Mouse (Mus musculus) forebrain, postnatal 0 days (tissue): ENCODE measurements around the gene Hsd17b14. TPM values are rescaled to one million over a fixed set of nuclear protein-coding genes. Genes with fewer than 3 reads are reported as not detected.

Experiments
- ATAC-seq: fragments of 200-750 bp; cut with Nextera tagmentation; 2 replicates; pipeline ENCODE4 v1.8.0; 2017; ENCODE audit warnings: mild to moderate bottlenecking, moderate library complexity
- DNase-seq: peaks from one replicate; pipeline ENCODE4 v3.0.0-alpha.2; 2015
- H3K27ac ChIP-seq: fragments of 300-500 bp; sonication (generic); 2 replicates; pipeline ENCODE4 v1.5.1; 2014; ENCODE audit warnings: low read depth, mild to moderate bottlenecking, antibody characterized with exemption, low read length, moderate library complexity, mixed read lengths
- H3K27me3 ChIP-seq: fragments of 300-500 bp; sonication (generic); 2 replicates; pipeline ENCODE4 v1.6.1; 2014; ENCODE audit warnings: mild to moderate bottlenecking, low read length, mixed read lengths; ENCODE audit not compliant: insufficient read depth
- H3K36me3 ChIP-seq: fragments of 300-500 bp; sonication (generic); 2 replicates; pipeline ENCODE4 v1.6.1; 2014; ENCODE audit warnings: mild to moderate bottlenecking, moderate library complexity; ENCODE audit not compliant: insufficient read depth
- H3K4me1 ChIP-seq: fragments of 300-500 bp; sonication (generic); 2 replicates; pipeline ENCODE4 v1.6.1; 2014; ENCODE audit warnings: antibody characterized with exemption; ENCODE audit not compliant: insufficient read depth
- H3K4me2 ChIP-seq: fragments of 300-500 bp; sonication (generic); 2 replicates; pipeline ENCODE4 v1.6.1; 2014; ENCODE audit warnings: low read depth, mild to moderate bottlenecking, moderate library complexity
- H3K4me3 ChIP-seq: fragments of 300-500 bp; sonication (generic); 2 replicates; pipeline ENCODE4 v1.5.1; 2014; ENCODE audit warnings: low read depth, low read length, mixed read lengths
- H3K9ac ChIP-seq: fragments of 300-500 bp; sonication (generic); 2 replicates; pipeline ENCODE4 v1.6.1; 2014; ENCODE audit warnings: mild to moderate bottlenecking
- H3K9me3 ChIP-seq: fragments of 300-500 bp; sonication (generic); 2 replicates; pipeline ENCODE4 v1.6.1; 2016; ENCODE audit warnings: low read length
- CTCF ChIP-seq: sonication (generic); IDR thresholded peaks from 2 replicates; pipeline ENCODE4 v1.5.1; 2016; ENCODE audit warnings: antibody characterized with exemption, control low read depth, low read depth
- WGBS: fragments of 180-500 bp; shearing (Covaris S2); extraction: QIAGEN DNeasy Blood & Tissue Kit; methylation state at CpG from one replicate; pipeline ENCODE4 v1.1.7; 2014; 5-methylcytosine and 5-hydroxymethylcytosine counted together
- polyA plus RNA-seq: library from polyadenylated mRNA; unstranded; fragments of >200 nt; fragmentation: Nextera tagmentation; extraction: Ambion mirVana; gene quantifications from 2 replicates; pipeline ENCODE4 v1.2.1, GENCODE M21; 2015
- total RNA-seq: library from RNA; depleted of rRNA; stranded (reverse); fragments of >200 nt; gene quantifications from 2 replicates; pipeline ENCODE4 v1.2.3, GENCODE M21; 2014

The Hsd17b14 gene
- total and polyA plus RNA-seq, 2 experiments from 2014 or later: 0.63 TPM; not detected in 1

- DNase-seq (no peak), ATAC-seq (no peak)
- no peak overlapping the region for H3K9ac ChIP-seq
- H3K9me3 ChIP-seq: no peaks in the 10 kb centered on the region
- H3K27me3 ChIP-seq: no peaks in the 10 kb centered on the region
- TF ChIP-seq CTCF: no peak
- H3K4me2 ChIP-seq: no peak overlapping the region
- H3K4me1 ChIP-seq: no peaks in the 10 kb centered on the region
- 90% methylated on average over 6 of the region's 6 CpGs for WGBS
- H3K4me3 ChIP-seq: no peak overlapping the region
- H3K27ac ChIP-seq: no peak overlapping the region
- peaks cover 28% of the 10 kb centered on the region for H3K36me3 ChIP-seq
Measured at GRCm38 (mm10) chr7:45585923-45586322, 31.2 kb downstream of the Hsd17b14 start.

GRCm38 (mm10) chr7:45587631-45588592 is 33.2 kb downstream of the Hsd17b14 start:
- Histone ChIP-seq H3K27ac (no peak overlapping the region), H3K4me3 (no peak overlapping the region), H3K9me3 (no peaks in the 10 kb centered on the region), H3K4me2 (no peak overlapping the region), H3K36me3 (peaks cover 21% of the 10 kb centered on the region), H3K4me1 (no peaks in the 10 kb centered on the region), H3K27me3 (no peaks in the 10 kb centered on the region), H3K9ac (no peak overlapping the region)
- no peak for TF ChIP-seq CTCF
- WGBS: 95% methylated on average over 23 of the region's 23 CpGs
- ATAC-seq (no peak), DNase-seq (no peak)

GRCm38 (mm10) chr7:45589173-45589572 is 34.5 kb downstream of the Hsd17b14 start:
- Histone ChIP-seq H3K36me3 (peaks cover 17% of the 10 kb centered on the region), H3K27me3 (no peaks in the 10 kb centered on the region), H3K4me2 (peak overlapping the region; percentile 56), H3K9ac (peak overlapping the region; percentile 51), H3K9me3 (no peaks in the 10 kb centered on the region), H3K4me1 (no peaks in the 10 kb centered on the region), H3K4me3 (peak overlapping the region; percentile 33), H3K27ac (peak overlapping the region; percentile 75)
- ATAC-seq (peak; percentile 100), DNase-seq (peak; percentile 98)
- peak; percentile 88 for TF ChIP-seq CTCF
- WGBS: 3% methylated on average over 19 of the region's 19 CpGs

- no peaks in the 10 kb centered on the region for H3K4me1 ChIP-seq
- no peaks in the 10 kb centered on the region for H3K27me3 ChIP-seq
- H3K9me3 ChIP-seq: no peaks in the 10 kb centered on the region
- H3K36me3 ChIP-seq: peaks cover 13% of the 10 kb centered on the region
- no peak for ATAC-seq
- peak overlapping the region; percentile 24; the same call in 1 of the 2 replicates for H3K27ac ChIP-seq
- no peak overlapping the region for H3K4me3 ChIP-seq
- H3K4me2 ChIP-seq: no peak overlapping the region
- no peak for TF ChIP-seq CTCF
- H3K9ac ChIP-seq: 0 out of 2 replicates have a peak overlapping the region, but pooled peaks have one; percentile 4
- no peak for DNase-seq
- 99% methylated on average over 5 of the region's 5 CpGs for WGBS
Measured at GRCm38 (mm10) chr7:45589898-45590297, 35.2 kb downstream of the Hsd17b14 start.

DNA sequence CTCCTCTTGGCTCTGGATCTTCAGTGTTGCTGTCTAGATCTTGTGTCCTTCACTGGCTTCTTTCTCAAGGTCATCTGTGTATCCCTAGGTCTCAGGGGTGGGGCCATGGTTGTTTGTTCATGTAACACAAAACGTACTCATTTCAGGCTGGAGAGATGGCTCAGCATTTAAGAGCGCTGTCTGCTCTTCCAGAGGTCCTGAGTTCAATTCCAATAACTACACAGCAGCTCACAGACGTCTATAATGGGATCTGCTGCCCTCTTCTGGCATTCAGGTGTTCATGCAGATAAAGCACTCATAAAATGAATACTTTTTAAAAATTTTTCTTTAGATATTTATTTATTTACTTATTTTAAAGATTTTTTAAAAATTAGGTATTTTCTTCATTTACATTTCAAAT is 36.2 kb downstream of the Hsd17b14 start:
- no peak overlapping the region for H3K4me2 ChIP-seq
- no peak overlapping the region for H3K9ac ChIP-seq
- no peak overlapping the region for H3K27ac ChIP-seq
- no peak for ATAC-seq
- WGBS: 64% methylated on average over 3 of the region's 3 CpGs
- H3K9me3 ChIP-seq: no peaks in the 10 kb centered on the region
- no peak for DNase-seq
- no peak overlapping the region for H3K4me3 ChIP-seq
- TF ChIP-seq CTCF: peak; percentile 30
- H3K4me1 ChIP-seq: no peaks in the 10 kb centered on the region
- peaks cover 3% of the 10 kb centered on the region for H3K36me3 ChIP-seq
- no peaks in the 10 kb centered on the region for H3K27me3 ChIP-seq

GRCm38 (mm10) chr7:45591880-45592279 is 37.2 kb downstream of the Hsd17b14 start:
- no peaks in the 10 kb centered on the region for H3K36me3 ChIP-seq
- ATAC-seq (no peak), DNase-seq (no peak)
- WGBS: 79% methylated on average over 7 of the region's 7 CpGs
- H3K4me2 ChIP-seq: no peak overlapping the region
- H3K4me1 ChIP-seq: no peaks in the 10 kb centered on the region
- no peak overlapping the region for H3K4me3 ChIP-seq
- H3K27me3 ChIP-seq: no peaks in the 10 kb centered on the region
- no peak overlapping the region for H3K27ac ChIP-seq
- no peak for TF ChIP-seq CTCF
- no peaks in the 10 kb centered on the region for H3K9me3 ChIP-seq
- no peak overlapping the region for H3K9ac ChIP-seq

- Histone ChIP-seq H3K4me2 (no peak overlapping the region), H3K27me3 (no peaks in the 10 kb centered on the region), H3K4me1 (no peaks in the 10 kb centered on the region), H3K9ac (no peak overlapping the region), H3K4me3 (no peak overlapping the region), H3K27ac (no peak overlapping the region), H3K9me3 (no peaks in the 10 kb centered on the region), H3K36me3 (no peaks in the 10 kb centered on the region)
- ATAC-seq (no peak), DNase-seq (peak; percentile 81)
- WGBS: 24% methylated on average over 10 of the region's 10 CpGs
- TF ChIP-seq CTCF: peak; percentile 89
Measured at GRCm38 (mm10) chr7:45593118-45593815, 38.6 kb downstream of the Hsd17b14 start.
